Mouse (Mus musculus) heart, embryonic 12.5 days (tissue): Measurements from ENCODE around the gene Xdh. TPM values are rescaled to one million over a fixed set of nuclear protein-coding genes. Genes with fewer than 3 reads are reported as not detected.

Experiments used
- ATAC-seq: fragments of 200-750 bp; cut with Nextera tagmentation; 2 replicates; pipeline ENCODE4 v1.8.0; 2017; ENCODE audit warnings: moderate TSS enrichment, moderate library complexity; ENCODE audit not compliant: insufficient number of reproducible peaks, low FRiP score
- H3K27ac ChIP-seq: fragments of 300-500 bp; sonication (generic); 2 replicates; pipeline ENCODE4 v1.5.1; 2016; ENCODE audit warnings: mild to moderate bottlenecking, moderate library complexity; ENCODE audit not compliant: poor library complexity, severe bottlenecking
- H3K27me3 ChIP-seq: fragments of 300-500 bp; sonication (generic); replicated peaks from 2 replicates; pipeline ENCODE4 v1.6.1; 2016; ENCODE audit warnings: mild to moderate bottlenecking, moderate library complexity
- H3K36me3 ChIP-seq: fragments of 300-500 bp; sonication (generic); 2 replicates; pipeline ENCODE4 v1.6.1; 2016; ENCODE audit warnings: mild to moderate bottlenecking, moderate library complexity
- H3K4me1 ChIP-seq: fragments of 300-500 bp; sonication (generic); replicated peaks from 2 replicates; pipeline ENCODE4 v1.6.1; 2016; ENCODE audit warnings: mild to moderate bottlenecking
- H3K4me2 ChIP-seq: fragments of 300-500 bp; sonication (generic); 2 replicates; pipeline ENCODE4 v1.6.1; 2016; ENCODE audit warnings: mild to moderate bottlenecking, moderate library complexity
- H3K4me3 ChIP-seq: fragments of 300-500 bp; sonication (generic); 2 replicates; pipeline ENCODE4 v1.5.1; 2016; ENCODE audit warnings: mild to moderate bottlenecking
- H3K9ac ChIP-seq: fragments of 300-500 bp; sonication (generic); 2 replicates; pipeline ENCODE4 v1.6.1; 2016; ENCODE audit warnings: mild to moderate bottlenecking, moderate library complexity
- H3K9me3 ChIP-seq: fragments of 300-500 bp; sonication (generic); replicated peaks from 2 replicates; pipeline ENCODE4 v1.6.1; 2016; ENCODE audit warnings: mild to moderate bottlenecking, moderate library complexity
- WGBS: fragments of 180-500 bp; shearing (Covaris S2); methylation state at CpG from one replicate; pipeline ENCODE4 v1.1.7; 2016; 5-methylcytosine and 5-hydroxymethylcytosine counted together
- polyA plus RNA-seq: library from polyadenylated mRNA; unstranded; fragments of >200 nt; fragmentation: Nextera tagmentation; extraction: Ambion mirVana; gene quantifications from 2 replicates; pipeline ENCODE4 v1.2.1, GENCODE M21; 2016

Gene Xdh
- polyA plus RNA-seq: 0.17 and 0.23 TPM in 2 replicates

DNA sequence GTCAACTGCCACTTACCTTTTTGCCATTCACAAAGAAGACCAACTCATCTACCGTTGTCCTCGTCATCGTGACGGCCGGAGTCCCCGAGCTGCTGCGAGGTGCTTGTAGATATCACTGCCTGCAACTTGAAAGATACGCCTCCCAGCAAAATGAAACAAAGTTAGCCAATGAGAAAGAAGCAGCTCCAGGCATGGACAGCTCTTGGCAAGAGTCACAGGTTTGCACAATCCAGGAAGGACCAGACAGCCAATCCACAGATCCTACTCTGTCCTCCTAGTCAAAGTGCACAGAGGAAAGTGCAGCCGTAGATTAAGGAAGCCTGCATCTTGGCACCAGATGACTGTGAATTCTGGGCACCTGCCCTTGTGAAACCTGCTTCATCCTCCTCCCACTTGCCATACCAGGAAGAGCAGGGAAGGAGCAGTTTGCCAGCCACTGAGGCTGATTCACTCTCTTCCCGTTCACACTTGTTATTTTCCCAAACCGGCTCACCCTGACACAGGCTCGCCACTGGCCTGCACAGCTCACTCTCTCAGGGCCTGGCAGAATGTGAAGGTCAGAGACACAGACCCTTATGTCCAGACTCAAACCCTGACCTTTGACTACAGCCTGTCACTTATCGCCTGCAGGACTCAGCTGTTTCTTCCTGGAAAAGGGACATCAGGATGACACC is at the start of gene Xdh:
TSS of gene Xdh (minus strand) at position 135 of the 674 bp plus-strand sequence.
- Histone ChIP-seq H3K4me3 (no peak within 1 kb of the TSS), H3K27ac (no peak within 1 kb of the TSS)

DNA sequence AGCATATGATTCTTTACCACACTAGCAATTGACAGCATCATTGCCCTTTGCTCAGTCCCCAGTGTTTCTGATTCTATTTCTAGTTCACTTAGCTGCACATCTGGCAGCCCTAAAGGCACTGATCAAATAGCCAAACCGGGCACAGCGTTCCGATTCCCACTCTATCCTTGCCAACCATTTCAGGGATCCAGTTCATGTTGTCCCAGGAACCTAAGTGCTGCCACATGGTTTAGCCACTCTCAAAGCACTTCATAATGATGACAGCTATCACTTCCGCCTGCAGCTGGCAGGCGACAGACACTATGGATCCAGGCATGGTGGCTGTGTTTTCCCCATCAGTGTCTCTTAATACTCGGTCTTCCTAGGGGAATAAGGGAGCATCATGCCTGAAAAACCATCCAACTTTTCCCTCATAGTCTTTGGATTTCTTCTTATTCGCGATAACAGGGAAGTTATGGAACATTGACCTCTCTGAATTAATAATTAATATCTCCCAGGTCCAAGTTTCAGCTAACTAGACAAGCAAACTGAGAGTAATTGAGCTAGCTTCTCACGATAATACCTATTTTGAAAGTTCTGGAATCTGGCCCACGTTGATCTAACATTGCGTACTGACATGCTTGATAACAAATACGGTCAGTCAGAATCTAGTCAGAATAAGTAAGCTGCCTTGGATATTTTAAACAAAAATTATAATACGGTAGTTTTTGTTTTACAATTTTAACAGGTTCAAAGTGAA is 46.1 kb upstream of the Xdh start:
- no peak overlapping the region for H3K4me3 ChIP-seq
- no peak overlapping the region for H3K4me2 ChIP-seq
- H3K9me3 ChIP-seq: no peaks in the 10 kb centered on the region
- 0 out of 2 replicates have a peak, but pooled peaks cover 3% of the 10 kb centered on the region for H3K27me3 ChIP-seq
- WGBS: 68% methylated on average over 13 of the region's 13 CpGs
- no peak overlapping the region for H3K27ac ChIP-seq
- peaks cover 9% of the 10 kb centered on the region for H3K4me1 ChIP-seq
- H3K36me3 ChIP-seq: no peaks in the 10 kb centered on the region
- ATAC-seq: no peak
- no peak overlapping the region for H3K9ac ChIP-seq

More for the DNA sequence above, at the start of gene Xdh:
- ATAC-seq: no peak
- H3K4me1 ChIP-seq: no peaks in the 10 kb centered on the region
- no peaks in the 10 kb centered on the region for H3K27me3 ChIP-seq
- no peak within 1 kb of the TSS for H3K9ac ChIP-seq
- 68% methylated on average over 13 of the region's 13 CpGs for WGBS
- H3K9me3 ChIP-seq: no peaks in the 10 kb centered on the region
- H3K36me3 ChIP-seq: no peaks in the 10 kb centered on the region
- no peak within 1 kb of the TSS; the same call in 1 of the 2 replicates for H3K4me2 ChIP-seq

DNA sequence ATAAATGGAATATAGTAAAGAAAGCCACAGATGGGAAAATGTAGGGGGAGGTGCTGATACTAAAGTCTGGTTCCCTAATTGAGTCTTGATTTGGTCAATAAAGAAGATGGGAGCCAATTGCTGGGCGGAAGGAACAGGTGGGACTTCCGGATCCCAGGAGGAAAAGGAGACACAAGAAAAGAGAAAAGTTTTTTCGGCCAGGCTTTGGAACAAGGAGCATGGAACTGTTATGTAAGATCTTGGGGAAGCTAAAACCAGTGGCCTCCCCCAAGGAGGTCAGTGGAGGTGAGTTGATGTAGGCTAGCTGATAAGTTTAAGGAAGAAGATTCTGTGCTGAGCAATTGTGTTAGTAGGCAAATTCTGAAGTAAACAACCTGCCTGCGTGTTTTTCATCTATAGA is 41.3 kb upstream of the Xdh start:
- Histone ChIP-seq H3K27ac (no peak overlapping the region), H3K4me2 (no peak overlapping the region), H3K9me3 (no peaks in the 10 kb centered on the region), H3K9ac (no peak overlapping the region), H3K36me3 (no peaks in the 10 kb centered on the region), H3K27me3 (no peaks in the 10 kb centered on the region), H3K4me1 (peaks cover 9% of the 10 kb centered on the region), H3K4me3 (no peak overlapping the region)
- 88% methylated on average over 4 of the region's 4 CpGs for WGBS
- no peak for ATAC-seq

DNA sequence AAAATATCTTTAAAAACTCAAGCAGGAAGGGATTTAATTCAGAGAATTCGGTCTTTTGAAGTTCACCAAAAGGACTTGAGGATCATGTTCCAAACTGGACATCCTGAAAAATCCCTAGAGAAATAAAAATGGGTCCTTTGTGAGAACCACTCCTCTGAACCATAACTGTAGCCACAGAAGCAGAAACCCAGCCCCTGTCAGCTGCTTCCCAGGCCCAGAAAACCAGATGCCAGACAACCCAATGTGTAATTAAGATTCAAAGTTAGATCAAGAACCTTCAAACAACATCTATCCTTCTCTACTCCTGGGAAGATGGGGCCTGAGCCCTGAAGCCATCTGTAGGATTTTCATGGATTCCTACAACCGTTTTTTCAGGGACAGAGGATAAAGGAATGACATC is 36.6 kb upstream of the Xdh start:
- Histone ChIP-seq H3K4me3 (no peak overlapping the region), H3K36me3 (no peaks in the 10 kb centered on the region), H3K4me2 (no peak overlapping the region), H3K9ac (no peak overlapping the region), H3K9me3 (no peaks in the 10 kb centered on the region), H3K4me1 (0 out of 2 replicates have a peak, but pooled peaks cover 4% of the 10 kb centered on the region), H3K27ac (no peak overlapping the region), H3K27me3 (no peaks in the 10 kb centered on the region)
- 74% methylated on average over 2 of the region's 2 CpGs for WGBS
- no peak for ATAC-seq

DNA sequence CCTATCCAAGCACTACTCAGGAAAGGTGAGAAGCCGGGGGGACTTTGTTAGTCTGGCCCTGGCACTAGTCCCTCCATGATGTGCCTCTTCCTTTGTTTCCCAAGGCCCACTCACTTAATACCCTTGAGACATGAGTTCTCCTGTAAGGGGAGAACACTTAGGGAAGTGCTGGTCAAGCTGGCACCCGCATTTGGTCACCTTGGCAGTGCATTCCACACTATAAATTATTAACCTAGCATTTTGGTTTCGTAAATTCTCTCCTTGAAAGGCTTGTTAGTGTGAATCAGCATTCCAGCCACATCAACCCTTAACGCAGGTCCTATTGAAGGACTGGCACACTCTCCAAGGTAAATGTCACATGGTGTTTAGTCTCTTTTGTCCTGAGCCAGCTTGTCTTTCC is 35.9 kb upstream of the Xdh start:
- Histone ChIP-seq H3K4me1 (0 out of 2 replicates have a peak, but pooled peaks cover 4% of the 10 kb centered on the region), H3K36me3 (no peaks in the 10 kb centered on the region), H3K9me3 (no peaks in the 10 kb centered on the region), H3K27me3 (no peaks in the 10 kb centered on the region), H3K4me2 (no peak overlapping the region), H3K9ac (no peak overlapping the region), H3K4me3 (no peak overlapping the region), H3K27ac (no peak overlapping the region)
- no peak for ATAC-seq
- WGBS: 84% methylated on average over 4 of the region's 4 CpGs

DNA sequence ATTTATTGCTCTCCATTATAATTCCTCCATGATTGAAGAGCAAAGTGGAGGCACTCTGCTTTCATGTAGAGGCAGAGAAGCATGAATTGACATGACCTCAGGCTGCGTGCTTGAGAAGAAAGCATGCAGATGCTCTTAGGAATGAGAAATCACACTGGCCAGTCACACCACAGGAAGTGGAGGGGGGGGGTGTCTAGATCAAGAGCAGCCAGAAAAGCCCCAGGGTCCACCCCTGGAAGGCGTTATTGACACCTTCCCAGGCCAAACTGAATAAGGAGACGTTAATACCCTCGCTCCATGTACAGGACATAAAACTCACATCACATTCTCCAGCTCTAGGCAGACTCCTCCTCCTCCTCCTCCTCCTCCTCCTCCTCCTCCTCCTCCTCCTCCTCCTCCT is 34.5 kb upstream of the Xdh start:
- Histone ChIP-seq H3K4me2 (no peak overlapping the region), H3K4me1 (0 out of 2 replicates have a peak, but pooled peaks cover 4% of the 10 kb centered on the region), H3K27ac (no peak overlapping the region), H3K9me3 (no peaks in the 10 kb centered on the region), H3K4me3 (no peak overlapping the region), H3K36me3 (no peaks in the 10 kb centered on the region), H3K27me3 (no peaks in the 10 kb centered on the region), H3K9ac (no peak overlapping the region)
- no peak for ATAC-seq
- WGBS: 19% methylated on average over 4 of the region's 4 CpGs

DNA sequence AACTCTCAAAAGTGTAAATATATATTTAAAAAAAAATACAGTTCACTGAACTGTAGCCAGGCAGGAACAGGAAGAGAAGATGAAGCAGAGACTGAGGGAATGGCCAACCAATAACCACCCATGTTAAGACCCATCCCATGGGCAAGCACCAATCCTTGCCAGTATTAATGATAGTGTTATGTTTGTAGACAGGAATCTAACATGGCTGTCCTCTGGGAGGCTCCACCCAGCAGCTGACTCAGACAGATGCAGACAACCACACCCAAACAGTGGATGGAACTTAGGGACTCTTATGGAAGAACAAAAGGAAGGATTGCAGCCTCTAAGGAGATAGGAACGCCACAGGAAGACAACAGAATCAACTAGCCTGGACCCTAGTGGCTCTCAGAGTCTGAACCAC is 32.9 kb upstream of the Xdh start:
- Histone ChIP-seq H3K4me1 (0 out of 2 replicates have a peak, but pooled peaks cover 4% of the 10 kb centered on the region), H3K27me3 (no peaks in the 10 kb centered on the region), H3K9ac (no peak overlapping the region), H3K4me2 (no peak overlapping the region), H3K9me3 (no peaks in the 10 kb centered on the region), H3K27ac (no peak overlapping the region), H3K4me3 (no peak overlapping the region), H3K36me3 (no peaks in the 10 kb centered on the region)
- WGBS: 57% methylated on average over 1 of the region's 1 CpGs
- ATAC-seq: no peak

DNA sequence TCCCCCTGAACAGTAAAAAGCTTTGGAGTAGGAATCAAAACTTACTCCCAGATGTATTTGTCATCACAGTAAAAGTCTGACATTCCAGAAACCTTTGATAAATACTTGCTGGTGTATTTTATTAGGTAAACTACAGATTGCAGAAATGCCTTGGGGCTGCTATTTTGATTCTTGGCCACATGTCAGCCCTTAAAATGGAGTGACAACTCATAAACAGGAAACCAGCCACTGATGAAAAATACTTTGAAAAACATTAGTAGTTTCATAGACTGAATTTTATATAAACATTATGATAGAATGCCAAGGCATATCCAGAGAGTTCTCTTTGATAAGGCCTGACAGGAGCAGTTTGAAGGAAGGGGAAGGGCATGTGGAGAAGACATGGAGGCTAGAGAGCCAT is 26.1 kb upstream of the Xdh start:
- ATAC-seq: no peak
- Histone ChIP-seq H3K36me3 (no peaks in the 10 kb centered on the region), H3K9ac (no peak overlapping the region), H3K27ac (no peak overlapping the region), H3K9me3 (no peaks in the 10 kb centered on the region), H3K4me2 (no peak overlapping the region), H3K4me3 (no peak overlapping the region), H3K27me3 (no peaks in the 10 kb centered on the region), H3K4me1 (no peaks in the 10 kb centered on the region)

DNA sequence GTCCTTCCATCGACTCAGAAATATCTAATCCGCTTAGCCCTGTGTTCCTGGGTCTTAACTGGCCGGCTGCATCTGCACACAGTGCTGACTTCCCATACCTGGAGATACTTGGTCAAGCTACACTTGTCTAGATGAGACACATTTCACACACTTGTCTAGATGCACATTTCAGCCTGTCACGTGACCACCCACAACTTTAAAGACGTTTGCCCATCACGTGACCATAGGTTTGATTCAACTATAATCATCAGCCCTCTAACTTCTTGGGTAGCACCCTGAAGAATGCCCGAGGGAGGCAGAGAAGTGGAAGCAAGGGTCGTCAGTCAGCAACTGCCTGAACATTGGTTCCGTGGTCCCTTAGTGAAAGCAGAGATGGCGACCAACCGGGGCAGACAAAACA is 22.7 kb upstream of the Xdh start:
- Histone ChIP-seq H3K9me3 (no peaks in the 10 kb centered on the region), H3K27ac (no peak overlapping the region), H3K36me3 (no peaks in the 10 kb centered on the region), H3K4me2 (no peak overlapping the region), H3K27me3 (no peaks in the 10 kb centered on the region), H3K9ac (no peak overlapping the region), H3K4me1 (peaks cover 9% of the 10 kb centered on the region), H3K4me3 (no peak overlapping the region)
- WGBS: 82% methylated on average over 11 of the region's 11 CpGs
- no peak for ATAC-seq

GRCm38 (mm10) chr17:73971291-73971690 is 21.3 kb upstream of the Xdh start:
- ATAC-seq: no peak
- WGBS: 75% methylated on average over 4 of the region's 4 CpGs
- no peaks in the 10 kb centered on the region for H3K36me3 ChIP-seq
- peaks cover 9% of the 10 kb centered on the region for H3K4me1 ChIP-seq
- no peak overlapping the region for H3K4me3 ChIP-seq
- H3K27me3 ChIP-seq: no peaks in the 10 kb centered on the region
- H3K27ac ChIP-seq: no peak overlapping the region
- no peak overlapping the region for H3K4me2 ChIP-seq
- H3K9me3 ChIP-seq: no peaks in the 10 kb centered on the region
- no peak overlapping the region for H3K9ac ChIP-seq

DNA sequence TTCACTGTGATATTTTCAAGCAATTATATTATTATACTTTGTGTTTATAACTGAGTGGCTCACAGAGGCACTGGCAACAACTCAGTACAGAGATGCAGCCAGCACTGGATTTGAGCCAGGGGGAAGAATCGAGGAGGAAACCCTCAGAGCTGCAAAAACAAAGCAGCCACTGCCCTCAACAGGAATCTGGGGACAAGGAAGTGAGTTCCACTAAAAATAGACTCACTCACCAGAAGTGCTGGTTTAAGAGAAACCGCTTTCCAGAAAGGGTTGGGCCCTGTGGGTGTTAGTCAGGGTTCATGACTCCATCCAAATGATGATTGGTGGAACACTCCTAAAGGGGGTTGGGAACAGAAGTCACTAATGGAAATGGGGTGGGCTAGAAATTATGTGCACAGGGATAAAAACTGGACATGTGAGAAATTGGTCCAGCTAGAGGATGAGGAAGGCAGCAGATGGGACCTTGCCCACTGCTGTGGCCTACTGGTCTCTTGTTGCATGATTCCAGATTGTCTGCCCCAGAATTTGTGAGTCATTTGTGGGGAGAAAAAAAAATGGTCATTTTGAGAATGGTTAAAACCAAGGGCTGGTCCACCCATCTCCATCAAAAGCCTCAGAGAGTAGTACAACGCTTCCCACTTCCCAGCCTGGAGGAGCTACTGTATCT is 20.5 kb upstream of the Xdh start:
- no peaks in the 10 kb centered on the region for H3K27me3 ChIP-seq
- H3K4me3 ChIP-seq: no peak overlapping the region
- no peak overlapping the region for H3K27ac ChIP-seq
- peaks cover 9% of the 10 kb centered on the region for H3K4me1 ChIP-seq
- no peak overlapping the region for H3K4me2 ChIP-seq
- 0 out of 2 replicates have a peak, but pooled peaks have one; percentile 25 for ATAC-seq
- no peaks in the 10 kb centered on the region for H3K9me3 ChIP-seq
- H3K36me3 ChIP-seq: no peaks in the 10 kb centered on the region
- 40% methylated on average over 3 of the region's 3 CpGs for WGBS
- H3K9ac ChIP-seq: no peak overlapping the region
